Comparison of ENCODE assay signal across 18 mouse cellular contexts in genomic region chr11:5495906-5496305, GRCm38 (mm10).
"Had no signal": no experiment of that assay in that cellular context is flagged by ENCODE, and none has a peak within 500 bp of the region (broad histone marks: within the 10 kb centered on the region; RNA-seq: fewer than 3 reads in every experiment).

No protein-coding gene starts in this region.

- H3K4me3 ChIP-seq: midbrain, embryonic 10.5 days; midbrain, embryonic 13.5 days; myocyte; neural tube, embryonic 13.5 days; neural tube, embryonic 15.5 days had no signal

- H3K9me3 ChIP-seq: midbrain, embryonic 10.5 days; midbrain, embryonic 13.5 days; neural tube, embryonic 13.5 days; neural tube, embryonic 15.5 days had no signal

- H3K4me1 ChIP-seq: midbrain, embryonic 13.5 days; neural tube, embryonic 13.5 days; neural tube, embryonic 15.5 days had no signal

- H3K27me3 ChIP-seq: midbrain, embryonic 13.5 days; neural tube, embryonic 13.5 days; neural tube, embryonic 15.5 days had no signal

- ATAC-seq: midbrain, embryonic 13.5 days; midbrain, embryonic 16.5 days had no signal

- H3K4me2 ChIP-seq: lung, embryonic 14.5 days; midbrain, embryonic 13.5 days; neural tube, embryonic 13.5 days; neural tube, embryonic 15.5 days had no signal

- H3K36me3 ChIP-seq: midbrain, embryonic 10.5 days; midbrain, embryonic 13.5 days; neural tube, embryonic 13.5 days; neural tube, embryonic 15.5 days had no signal

- H3K27ac ChIP-seq: midbrain, embryonic 10.5 days; midbrain, embryonic 13.5 days; neural tube, embryonic 13.5 days; neural tube, embryonic 15.5 days had no signal

- H3K9ac ChIP-seq: lung, embryonic 14.5 days; midbrain, embryonic 13.5 days; neural tube, embryonic 13.5 days; neural tube, embryonic 15.5 days had no signal

- DNase-seq: lung, adult 18-20 months; lung, embryonic 14.5 days; lung, postnatal 10 days; lung, postnatal 4 days; retina, postnatal 1 day; right cerebral cortex, adult 18-20 months; right cerebral cortex, postnatal 25 days; right cerebral cortex, postnatal 4 days; spleen, adult 18-20 months; thymus, adult 18-20 months; thymus, postnatal 25 days; thymus, postnatal 4 days had no signal
